Mouse (Mus musculus) CH12F3 (cell line): ENCODE data around the gene Spock2.
"Not testable (repeated sequence)": the region's sequence is repeated elsewhere in the genome, so short reads cannot be mapped to it uniquely, and the experiment has no call there.

Experiments used
- in situ Hi-C: fragments of 300-500 bp; cut with MboI; formaldehyde crosslinking; loops from 2 replicates; pipeline ENCODE4 v1.14.3; 2020; ENCODE audit warnings: low sequenced_read_pairs

The Spock2 gene

DNA sequence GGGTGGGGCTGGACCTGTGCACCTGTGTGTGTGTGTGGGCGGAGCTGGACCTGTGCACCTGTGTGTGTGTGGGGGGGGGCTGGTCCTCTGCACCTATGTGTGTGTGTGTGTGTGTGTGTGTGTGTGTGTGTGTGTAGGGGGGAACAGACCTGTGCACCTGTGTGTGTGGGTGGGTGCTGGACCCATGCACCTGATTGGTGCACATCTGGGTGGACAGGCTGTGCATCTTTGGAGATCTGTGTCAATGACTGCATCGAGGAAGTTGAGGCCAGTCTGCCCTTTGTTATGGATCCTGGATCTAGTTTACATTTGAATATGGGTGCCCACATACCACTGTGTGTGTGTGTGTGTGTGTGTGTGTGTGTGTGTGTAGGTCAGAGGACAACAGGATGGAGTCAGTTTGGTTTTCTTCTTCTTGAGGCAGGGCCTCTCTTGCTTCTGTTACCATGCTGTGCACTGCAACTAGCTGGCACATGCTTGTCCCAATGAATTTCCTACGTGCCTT, 35.7 kb downstream of the Spock2 start:
- in situ Hi-C loops, result no loop called here

- in situ Hi-C loops, result not testable (repeated sequence)
Measured at GRCm38 (mm10) chr10:60147510-60148047, 41.6 kb downstream of the Spock2 start.

DNA sequence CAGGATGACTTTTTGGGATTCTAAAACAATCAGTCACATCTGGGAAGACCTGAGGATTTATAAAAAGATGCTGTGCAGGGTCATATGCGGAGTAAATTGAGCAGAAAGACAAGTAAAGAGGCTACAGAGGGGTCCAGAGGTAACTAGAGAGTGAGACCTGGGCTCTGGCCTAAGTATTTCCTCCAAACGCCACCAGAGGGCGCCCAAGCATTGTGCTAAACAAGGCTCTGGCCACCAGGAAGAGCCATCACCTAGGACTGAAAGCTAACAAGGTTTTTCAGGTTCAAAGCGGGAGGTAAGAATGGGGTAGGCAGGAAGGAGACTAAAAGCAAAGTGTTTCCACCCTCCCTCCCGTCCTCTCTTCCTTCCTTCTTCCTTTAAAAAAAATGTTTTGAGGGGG, 42.1 kb downstream of the Spock2 start:
- in situ Hi-C loops, result no loop called here

GRCm38 (mm10) chr10:60151107-60151663, 45.2 kb downstream of the Spock2 start:
- in situ Hi-C loops, result no loop called here

DNA sequence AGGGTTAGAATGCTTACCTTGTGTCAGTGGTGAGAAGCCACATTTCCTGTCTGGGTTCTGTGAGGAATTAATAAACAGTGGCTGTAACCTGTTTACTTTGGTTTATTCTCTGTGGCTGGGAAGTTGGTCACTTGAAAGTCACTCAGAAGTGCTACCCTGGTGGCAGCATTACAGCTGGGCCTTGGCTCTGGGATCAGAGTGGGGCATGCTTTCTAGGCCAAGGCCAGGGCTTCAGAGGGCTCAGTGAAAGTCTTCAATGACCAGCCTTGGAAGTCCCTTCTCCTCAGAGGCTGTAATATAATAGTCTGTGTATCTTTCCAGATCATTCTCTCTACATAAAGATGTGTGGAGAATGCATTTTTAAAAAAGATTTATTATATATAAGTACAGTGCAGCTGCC, 50.0 kb downstream of the Spock2 start:
- in situ Hi-C loops, result loop anchor here (5.0 kb wide), 1 partner anchor 81 kb away; no protein-coding TSS in a partner anchor

- in situ Hi-C loops, result loop anchor here (5.0 kb wide), 1 partner anchor 79 kb away; no protein-coding TSS in a partner anchor
Measured at GRCm38 (mm10) chr10:60158144-60158543, 52.1 kb downstream of the Spock2 start.

- in situ Hi-C loops, result not testable (repeated sequence)
Measured at GRCm38 (mm10) chr10:60161397-60161796, 55.4 kb downstream of the Spock2 start.

- in situ Hi-C loops, result not testable (repeated sequence)
Measured at GRCm38 (mm10) chr10:60162184-60162972, 56.4 kb downstream of the Spock2 start.

GRCm38 (mm10) chr10:60162973-60163255, 56.9 kb downstream of the Spock2 start:
- in situ Hi-C loops, result no loop called here

- in situ Hi-C loops, result no loop called here
Measured at GRCm38 (mm10) chr10:60164869-60165268, 58.9 kb downstream of the Spock2 start.

- in situ Hi-C loops, result no loop called here
Measured at GRCm38 (mm10) chr10:60166068-60166467, 60.0 kb downstream of the Spock2 start.

DNA sequence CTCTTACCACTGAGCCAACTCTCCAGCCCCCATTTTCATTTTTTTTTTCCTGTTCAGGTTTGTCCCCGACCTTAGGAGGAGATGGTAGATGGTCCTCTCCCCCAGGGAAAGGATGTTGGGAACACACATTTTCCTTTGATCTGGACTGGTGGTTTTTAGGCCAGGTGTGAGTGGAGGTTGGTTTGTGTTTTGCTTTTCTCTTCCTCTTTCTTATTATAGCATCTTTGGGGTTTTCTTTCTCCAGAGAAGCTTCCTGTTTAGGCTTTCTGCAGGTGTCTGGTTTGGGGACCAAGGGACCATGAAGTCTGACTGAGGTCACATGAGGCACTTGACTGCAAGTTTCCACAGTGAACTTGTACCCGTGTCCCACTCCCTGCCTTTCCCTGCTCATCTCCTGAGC, 62.3 kb downstream of the Spock2 start:
- in situ Hi-C loops, result no loop called here

GRCm38 (mm10) chr10:60168960-60169359, 62.9 kb downstream of the Spock2 start:
- in situ Hi-C loops, result no loop called here

DNA sequence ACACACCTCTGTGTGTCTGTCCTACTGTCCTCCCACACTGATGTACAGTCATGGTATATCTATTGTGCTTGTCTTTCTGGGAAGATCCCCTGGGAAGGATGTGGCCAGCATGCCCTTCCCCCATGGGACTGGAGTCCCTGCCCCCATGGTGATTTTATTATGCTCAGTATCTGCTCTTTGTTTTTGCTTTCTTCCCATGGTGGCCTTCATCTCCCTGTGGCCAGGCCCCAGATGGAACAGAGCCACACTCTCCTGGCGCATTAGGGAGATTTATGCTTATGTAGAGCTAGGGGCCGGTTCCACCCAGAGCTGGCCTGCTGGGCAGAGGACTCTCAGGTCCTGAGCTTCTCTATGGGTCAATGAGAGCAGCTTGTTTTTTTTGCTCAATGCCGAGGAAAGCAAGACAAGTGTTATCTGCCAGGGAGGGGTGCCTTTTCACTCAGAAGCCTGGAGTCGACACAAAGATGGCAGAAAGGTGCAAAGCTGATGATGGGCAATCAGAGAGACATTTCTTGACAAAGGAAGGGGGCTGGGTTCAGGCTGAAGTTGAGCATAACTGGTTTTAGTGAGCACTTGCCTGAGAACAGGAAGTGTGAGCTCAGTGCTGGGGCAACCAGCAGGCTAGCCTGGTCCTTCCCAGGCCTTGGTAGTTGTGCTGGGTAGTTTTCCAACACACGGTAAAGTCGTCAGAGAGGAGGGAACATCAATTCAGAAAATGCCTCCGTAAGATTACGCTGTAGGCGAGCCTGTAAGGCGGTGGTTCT, 64.5 kb downstream of the Spock2 start:
- in situ Hi-C loops, result no loop called here

- in situ Hi-C loops, result no loop called here
Measured at GRCm38 (mm10) chr10:60171368-60171767, 65.3 kb downstream of the Spock2 start.

GRCm38 (mm10) chr10:60172306-60172705, 66.3 kb downstream of the Spock2 start:
- in situ Hi-C loops, result no loop called here

DNA sequence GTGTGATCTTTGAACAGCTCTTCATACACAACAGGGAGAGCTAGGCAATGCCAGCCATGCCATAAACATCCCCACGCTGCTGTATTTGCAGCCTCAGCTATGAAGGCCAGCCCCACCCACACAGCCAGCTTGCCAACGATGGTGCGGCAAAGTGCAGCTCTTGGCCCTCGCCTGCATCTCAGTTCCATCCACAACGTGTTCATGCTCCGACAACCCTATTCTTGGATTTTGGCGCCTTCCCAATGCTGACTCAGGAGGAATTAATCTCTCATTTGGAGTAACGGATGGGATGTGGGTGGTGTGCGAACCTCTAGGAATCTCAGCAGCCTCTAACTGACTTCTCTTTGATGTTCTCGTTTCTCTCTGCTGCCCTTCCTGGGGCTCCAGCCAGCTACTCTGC, 67.0 kb downstream of the Spock2 start:
- in situ Hi-C loops, result no loop called here

GRCm38 (mm10) chr10:60174506-60174905, 68.5 kb downstream of the Spock2 start:
- in situ Hi-C loops, result no loop called here

DNA sequence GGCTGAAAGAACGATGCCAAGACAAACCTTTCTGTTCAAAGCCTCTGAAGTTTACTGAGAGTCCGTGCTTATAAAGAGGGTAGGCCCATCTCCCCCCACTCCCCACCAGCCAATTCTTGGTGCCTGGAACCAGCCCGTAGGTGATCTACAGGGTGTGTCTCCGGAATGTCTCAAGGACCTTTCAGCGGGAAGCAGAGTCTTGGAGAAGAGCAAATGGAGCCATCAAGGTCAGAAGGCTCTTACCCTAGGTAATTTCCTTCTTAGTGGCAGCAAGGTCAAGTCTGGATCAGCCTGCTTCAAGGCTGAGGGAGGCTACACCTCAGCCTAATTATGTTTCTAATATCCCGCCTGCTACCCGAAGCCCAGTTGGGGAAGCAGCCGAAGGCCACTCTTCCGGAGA, 69.3 kb downstream of the Spock2 start:
- in situ Hi-C loops, result not testable (repeated sequence)
